Comparison of ENCODE assay signal across 31 mouse cellular contexts in genomic region chr13:52277195-52277594, GRCm38 (mm10).
DNase-seq lines count a peak whose midpoint lies in the region; ATAC-seq and TF ChIP-seq lines count a peak whose summit lies in the region.
"Had no signal": no experiment of that assay in that cellular context is flagged by ENCODE, and none has a peak within 500 bp of the region (broad histone marks: within the 10 kb centered on the region; RNA-seq: fewer than 3 reads in every experiment).

No protein-coding gene starts in this region.

- H3K79me2 ChIP-seq in liver, adult 2 months (ENCODE audit: control insufficient read depth, insufficient read depth, low read length), result no peaks in the 10 kb centered on the region

- peak; percentile 12 for DNase-seq in liver, adult 2 months (ENCODE audit: extremely low read depth, low read depth, low spot score)
- DNase-seq in liver, embryonic 11.5 days (ENCODE audit: low spot score), result no peak
- DNase-seq in 3T3-L1 (ENCODE audit: low read depth, low spot score), result peak; percentile 52
- DNase-seq in gastrocnemius, postnatal 36 days, result no peak
- DNase-seq in heart, postnatal 25 days (ENCODE audit: low spot score), result no peak
- DNase-seq: adrenal gland, postnatal 10 days; B cell, adult 2 months; cerebellum, adult 2 months; cerebellum, postnatal 36 days; gastrocnemius, postnatal 10 days; heart, adult 2 months; heart, postnatal 36 days; kidney, adult 2 months; kidney, postnatal 14 days; lung, postnatal 10 days; retina, postnatal 1 day; right cerebral cortex, postnatal 25 days; thymus, postnatal 36 days had no signal

- H3K36me3 ChIP-seq in liver, adult 2 months (ENCODE audit: control insufficient read depth, insufficient read depth, low read length), result no peaks in the 10 kb centered on the region
- H3K36me3 ChIP-seq in liver, embryonic 11.5 days (ENCODE audit: control insufficient read depth, insufficient read depth, low read length), result no peaks in the 10 kb centered on the region
- no peaks in the 10 kb centered on the region for H3K36me3 ChIP-seq in forebrain, embryonic 12.5 days (replicated peaks)
- H3K36me3 ChIP-seq: embryonic facial prominence, embryonic 15.5 days; heart, embryonic 13.5 days; liver, embryonic 15.5 days; midbrain, embryonic 10.5 days; stomach, embryonic 15.5 days had no signal

- ATAC-seq in liver, embryonic 11.5 days (replicated peaks; ENCODE audit: low FRiP score), result no peak
- peak; percentile 87 for ATAC-seq in common myeloid progenitor, adult 5-6 weeks (replicated peaks; ENCODE audit: low read depth, poor library complexity, severe bottlenecking)
- ATAC-seq in megakaryocyte progenitor cell, adult 5-6 weeks (replicated peaks; ENCODE audit: poor library complexity), result peak; percentile 87
- ATAC-seq in forebrain, embryonic 12.5 days (ENCODE audit: low FRiP score), result no peak
- ATAC-seq: forebrain, embryonic 16.5 days; inflammation-experienced regulatory T-cells, adult 6 months; midbrain, embryonic 16.5 days had no signal

- H3K4me1 ChIP-seq in liver, adult 2 months (ENCODE audit: control insufficient read depth, insufficient read depth, low read length), result no peaks in the 10 kb centered on the region
- no peaks in the 10 kb centered on the region for H3K4me1 ChIP-seq in liver, embryonic 11.5 days (replicated peaks; ENCODE audit: control insufficient read depth, insufficient read depth, low read length)
- peaks cover 5% of the 10 kb centered on the region; the same call in 1 of the 2 replicates for H3K4me1 ChIP-seq in forebrain, embryonic 12.5 days
- H3K4me1 ChIP-seq: embryonic facial prominence, embryonic 15.5 days; liver, embryonic 15.5 days; stomach, embryonic 15.5 days had no signal

- no peak overlapping the region for H3K4me2 ChIP-seq in liver, embryonic 11.5 days
- H3K4me2 ChIP-seq in forebrain, embryonic 12.5 days, result no peak overlapping the region
- H3K4me2 ChIP-seq: embryonic facial prominence, embryonic 15.5 days; heart, embryonic 13.5 days; hindbrain, embryonic 14.5 days; liver, embryonic 15.5 days; stomach, embryonic 15.5 days had no signal

- no peak overlapping the region for H3K9ac ChIP-seq in liver, adult 2 months (ENCODE audit: low read depth, low read length)
- H3K9ac ChIP-seq in liver, embryonic 11.5 days (ENCODE audit: low read depth, low read length), result no peak overlapping the region
- no peak overlapping the region for H3K9ac ChIP-seq in forebrain, embryonic 12.5 days
- H3K9ac ChIP-seq: embryonic facial prominence, embryonic 15.5 days; heart, embryonic 13.5 days; hindbrain, embryonic 14.5 days; liver, embryonic 15.5 days; stomach, embryonic 15.5 days had no signal

- intact Hi-C loops in gastrocnemius, postnatal 36 days (cut with DNase I), result loop anchor here (5.0 kb wide), 2 partner anchors 260 to 350 kb away; no protein-coding TSS in a partner anchor
- intact Hi-C loops in heart, postnatal 25 days (cut with DNase I), result loop anchor here (5.0 kb wide), 1 partner anchor 350 kb away; no protein-coding TSS in a partner anchor

- H3K4me3 ChIP-seq in liver, adult 2 months (ENCODE audit: insufficient read depth, low read depth, low read length), result no peak overlapping the region
- H3K4me3 ChIP-seq in liver, embryonic 11.5 days (ENCODE audit: low read depth, low read length), result no peak overlapping the region
- H3K4me3 ChIP-seq in forebrain, embryonic 12.5 days (replicated peaks), result no peak overlapping the region
- H3K4me3 ChIP-seq: embryonic facial prominence, embryonic 15.5 days; heart, adult 2 months; heart, embryonic 13.5 days; layer of hippocampus, adult 2 months; liver, embryonic 15.5 days; midbrain, embryonic 10.5 days; stomach, embryonic 15.5 days had no signal

- TF ChIP-seq CTCF in liver, adult 2 months (IDR thresholded peaks at IDR 0.05; ENCODE audit: low read depth, low read length), result no peak

- no peak overlapping the region for H3K27ac ChIP-seq in liver, adult 2 months (replicated peaks; ENCODE audit: insufficient read depth, low read depth, low read length)
- no peak overlapping the region for H3K27ac ChIP-seq in liver, embryonic 11.5 days (ENCODE audit: low read depth, low read length)
- no peak overlapping the region for H3K27ac ChIP-seq in forebrain, embryonic 12.5 days
- H3K27ac ChIP-seq: embryonic facial prominence, embryonic 15.5 days; heart, adult 2 months; heart, embryonic 13.5 days; hindbrain, embryonic 14.5 days; layer of hippocampus, adult 2 months; liver, embryonic 15.5 days; midbrain, embryonic 10.5 days; stomach, embryonic 15.5 days had no signal

- TF ChIP-seq POLR2A in liver, adult 2 months (IDR thresholded peaks at IDR 0.05; ENCODE audit: extremely low read depth, insufficient read depth, low read length), result no peak

- H3K9me3 ChIP-seq in liver, embryonic 11.5 days (ENCODE audit: control insufficient read depth, low read length), result no peaks in the 10 kb centered on the region
- H3K9me3 ChIP-seq in forebrain, embryonic 12.5 days, result no peaks in the 10 kb centered on the region
- H3K9me3 ChIP-seq: embryonic facial prominence, embryonic 15.5 days; liver, embryonic 15.5 days; midbrain, embryonic 10.5 days; stomach, embryonic 15.5 days had no signal

- WGBS in liver, adult 2 months, result 75% methylated on average over 3 of the region's 3 CpGs
- 40% methylated on average over 3 of the region's 3 CpGs for WGBS in liver, embryonic 11.5 days
- WGBS in forebrain, embryonic 12.5 days, result 86% methylated on average over 3 of the region's 3 CpGs

- no peaks in the 10 kb centered on the region for H3K27me3 ChIP-seq in liver, adult 2 months (ENCODE audit: control insufficient read depth, insufficient read depth, low read length)
- no peaks in the 10 kb centered on the region for H3K27me3 ChIP-seq in liver, embryonic 11.5 days (replicated peaks; ENCODE audit: control insufficient read depth, insufficient read depth, low read length)
- peaks cover 27% of the 10 kb centered on the region for H3K27me3 ChIP-seq in forebrain, embryonic 12.5 days
- H3K27me3 ChIP-seq: embryonic facial prominence, embryonic 15.5 days; stomach, embryonic 15.5 days had no signal

Comparison
In these comparisons a context has a peak if more than half of its experiments do, and no peak if none do; other contexts are left out.
1. DNase-seq: peak in liver, adult 2 months (single experiment) and 3T3-L1 (single experiment); none in liver, embryonic 11.5 days (single experiment), gastrocnemius, postnatal 36 days (0 of 2) and heart, postnatal 25 days (single experiment).
2. ATAC-seq: peak in common myeloid progenitor, adult 5-6 weeks (single experiment) and megakaryocyte progenitor cell, adult 5-6 weeks (single experiment); none in liver, embryonic 11.5 days (single experiment) and forebrain, embryonic 12.5 days (single experiment).